Mouse (Mus musculus) kidney, postnatal 0 days (tissue): Measurements from ENCODE around the gene Wnt9b. TPM values are rescaled to one million over a fixed set of nuclear protein-coding genes. Genes with fewer than 3 reads are reported as not detected.

ENCODE experiments used
- ATAC-seq: fragments of 200-750 bp; cut with Nextera tagmentation; replicated peaks from 2 replicates; pipeline ENCODE4 v1.8.0; 2017; ENCODE audit warnings: low read depth, moderate number of reproducible peaks, moderate TSS enrichment, moderate library complexity; ENCODE audit not compliant: low FRiP score
- DNase-seq: peaks from one replicate; pipeline ENCODE4 v3.0.0-alpha.2; 2016; ENCODE audit warnings: low spot score
- H3K27ac ChIP-seq: fragments of 300-500 bp; sonication (generic); 2 replicates; pipeline ENCODE4 v1.5.1; 2014; ENCODE audit warnings: mild to moderate bottlenecking
- H3K27me3 ChIP-seq: fragments of 300-500 bp; sonication (generic); 2 replicates; pipeline ENCODE4 v1.6.1; 2014; ENCODE audit warnings: low read length, mixed read lengths; ENCODE audit not compliant: insufficient read depth
- H3K36me3 ChIP-seq: fragments of 300-500 bp; sonication (generic); 2 replicates; pipeline ENCODE4 v1.6.1; 2014; ENCODE audit warnings: low read length, mixed read lengths; ENCODE audit not compliant: insufficient read depth
- H3K4me1 ChIP-seq: fragments of 300-500 bp; sonication (generic); replicated peaks from 2 replicates; pipeline ENCODE4 v1.6.1; 2014; ENCODE audit warnings: antibody characterized with exemption, low read length, mixed read lengths; ENCODE audit not compliant: insufficient read depth
- H3K4me2 ChIP-seq: fragments of 300-500 bp; sonication (generic); 2 replicates; pipeline ENCODE4 v1.6.1; 2014; ENCODE audit warnings: mild to moderate bottlenecking, low read length, moderate library complexity, mixed read lengths
- H3K4me3 ChIP-seq: fragments of 300-500 bp; sonication (generic); replicated peaks from 2 replicates; pipeline ENCODE4 v1.5.1; 2014; ENCODE audit warnings: low read depth, low read length
- H3K9ac ChIP-seq: fragments of 300-500 bp; sonication (generic); 2 replicates; pipeline ENCODE4 v1.6.1; 2014; ENCODE audit warnings: low read depth, low read length
- H3K9me3 ChIP-seq: fragments of 300-500 bp; sonication (generic); replicated peaks from 2 replicates; pipeline ENCODE4 v1.6.1; 2016; ENCODE audit warnings: low read length, inconsistent platforms, mixed read lengths
- CTCF ChIP-seq: IDR thresholded peaks from 2 replicates; pipeline ENCODE4 v1.5.1; 2016; ENCODE audit warnings: antibody characterized with exemption, low read depth, mild to moderate bottlenecking, moderate library complexity
- WGBS: fragments of 180-500 bp; shearing (Covaris S2); extraction: QIAGEN DNeasy Blood & Tissue Kit; methylation state at CpG from one replicate; pipeline ENCODE4 v1.1.7; 2014; 5-methylcytosine and 5-hydroxymethylcytosine counted together
- polyA plus RNA-seq: library from polyadenylated mRNA; unstranded; fragments of >200 nt; fragmentation: Nextera tagmentation; extraction: Ambion mirVana; gene quantifications from 2 replicates; pipeline ENCODE4 v1.2.1, GENCODE M21; 2015

Wnt9b gene
- polyA plus RNA-seq, 1 experiment from 2014 or later, result 10.4 TPM

- ATAC-seq, result no peak
- no peak for TF ChIP-seq CTCF
These were observed 10.5 kb upstream of the Wnt9b start for GRCm38 (mm10) chr11:103760101-103760500.

GRCm38 (mm10) chr11:103758706-103759105 lies 9.1 kb upstream of the Wnt9b start:
- peak; percentile 92 for TF ChIP-seq CTCF

More at GRCm38 (mm10) chr11:103760101-103760500, 10.5 kb upstream of the Wnt9b start:
- Histone ChIP-seq H3K4me3 (no peak overlapping the region), H3K27ac (no peak overlapping the region), H3K27me3 (no peaks in the 10 kb centered on the region), H3K4me2 (no peak overlapping the region), H3K36me3 (no peaks in the 10 kb centered on the region), H3K9me3 (no peaks in the 10 kb centered on the region), H3K4me1 (no peaks in the 10 kb centered on the region), H3K9ac (no peak overlapping the region)
- WGBS, result 53% methylated on average over 7 of the region's 7 CpGs
- DNase-seq, result no peak

GRCm38 (mm10) chr11:103758054-103758453 lies 8.4 kb upstream of the Wnt9b start:
- no peaks in the 10 kb centered on the region for H3K36me3 ChIP-seq
- H3K9ac ChIP-seq, result no peak overlapping the region
- H3K27ac ChIP-seq, result no peak overlapping the region
- no peaks in the 10 kb centered on the region for H3K9me3 ChIP-seq
- DNase-seq (no peak), ATAC-seq (no peak)
- 56% methylated on average over 11 of the region's 11 CpGs for WGBS
- H3K27me3 ChIP-seq, result 0 out of 2 replicates have a peak, but pooled peaks cover 1% of the 10 kb centered on the region
- no peak overlapping the region for H3K4me2 ChIP-seq
- TF ChIP-seq CTCF, result peak; percentile 50; the same call in 1 of the 2 replicates
- H3K4me1 ChIP-seq, result no peaks in the 10 kb centered on the region
- H3K4me3 ChIP-seq, result no peak overlapping the region

More at GRCm38 (mm10) chr11:103758706-103759105, 9.1 kb upstream of the Wnt9b start:
- Histone ChIP-seq H3K9ac (no peak overlapping the region), H3K27me3 (no peaks in the 10 kb centered on the region), H3K4me2 (no peak overlapping the region), H3K36me3 (no peaks in the 10 kb centered on the region), H3K27ac (no peak overlapping the region), H3K9me3 (no peaks in the 10 kb centered on the region), H3K4me1 (no peaks in the 10 kb centered on the region), H3K4me3 (no peak overlapping the region)
- DNase-seq (peak; percentile 73), ATAC-seq (no peak)
- WGBS, result 6% methylated on average over 6 of the region's 6 CpGs

- Histone ChIP-seq H3K9ac (no peak overlapping the region), H3K4me3 (no peak overlapping the region), H3K4me2 (peak overlapping the region; percentile 65; the same call in 1 of the 2 replicates), H3K9me3 (no peaks in the 10 kb centered on the region), H3K36me3 (no peaks in the 10 kb centered on the region), H3K27ac (no peak overlapping the region), H3K4me1 (peaks cover 10% of the 10 kb centered on the region), H3K27me3 (peaks cover 51% of the 10 kb centered on the region)
- 30% methylated on average over 3 of the region's 3 CpGs for WGBS
- DNase-seq, result peak; percentile 61
- ATAC-seq, result no peak
- no peak for TF ChIP-seq CTCF
These were observed 991 bp upstream of the Wnt9b start for GRCm38 (mm10) chr11:103750612-103751011.

- no peak for TF ChIP-seq CTCF
- WGBS, result 50% methylated on average over 19 of the region's 19 CpGs
- DNase-seq (peak; percentile 64), ATAC-seq (peak; percentile 85)
- no peaks in the 10 kb centered on the region for H3K27me3 ChIP-seq
- no peaks in the 10 kb centered on the region for H3K36me3 ChIP-seq
- H3K9me3 ChIP-seq, result no peaks in the 10 kb centered on the region
- no peak overlapping the region for H3K9ac ChIP-seq
- H3K4me3 ChIP-seq, result no peak overlapping the region
- H3K4me2 ChIP-seq, result 0 out of 2 replicates have a peak overlapping the region, but pooled peaks have one; percentile 15
- H3K4me1 ChIP-seq, result 0 out of 2 replicates have a peak, but pooled peaks cover 3% of the 10 kb centered on the region
- peak overlapping the region; percentile 55 for H3K27ac ChIP-seq
These were observed 14.4 kb downstream of the Wnt9b start for GRCm38 (mm10) chr11:103735046-103735781.

- ATAC-seq (no peak), DNase-seq (no peak)
- Histone ChIP-seq H3K4me1 (0 out of 2 replicates have a peak, but pooled peaks cover 3% of the 10 kb centered on the region), H3K27ac (peak overlapping the region; percentile 55), H3K27me3 (no peaks in the 10 kb centered on the region), H3K4me3 (no peak overlapping the region), H3K9me3 (no peaks in the 10 kb centered on the region), H3K4me2 (no peak overlapping the region), H3K36me3 (no peaks in the 10 kb centered on the region), H3K9ac (no peak overlapping the region)
- no peak for TF ChIP-seq CTCF
- 53% methylated on average over 5 of the region's 5 CpGs for WGBS
These were observed 15.1 kb downstream of the Wnt9b start for GRCm38 (mm10) chr11:103734411-103735045.
